Mouse (Mus musculus): Measurements from ENCODE around the gene Ppp2r1a. TPM values are rescaled to one million over a fixed set of nuclear protein-coding genes. Genes with fewer than 3 reads are reported as not detected.
A peak's percentile ranks its signal among the peaks of the same experiment; 100 is the strongest.

The Ppp2r1a gene
- polyA plus RNA-seq, 1 experiment from 2014 or later, result 517 TPM

DNA sequence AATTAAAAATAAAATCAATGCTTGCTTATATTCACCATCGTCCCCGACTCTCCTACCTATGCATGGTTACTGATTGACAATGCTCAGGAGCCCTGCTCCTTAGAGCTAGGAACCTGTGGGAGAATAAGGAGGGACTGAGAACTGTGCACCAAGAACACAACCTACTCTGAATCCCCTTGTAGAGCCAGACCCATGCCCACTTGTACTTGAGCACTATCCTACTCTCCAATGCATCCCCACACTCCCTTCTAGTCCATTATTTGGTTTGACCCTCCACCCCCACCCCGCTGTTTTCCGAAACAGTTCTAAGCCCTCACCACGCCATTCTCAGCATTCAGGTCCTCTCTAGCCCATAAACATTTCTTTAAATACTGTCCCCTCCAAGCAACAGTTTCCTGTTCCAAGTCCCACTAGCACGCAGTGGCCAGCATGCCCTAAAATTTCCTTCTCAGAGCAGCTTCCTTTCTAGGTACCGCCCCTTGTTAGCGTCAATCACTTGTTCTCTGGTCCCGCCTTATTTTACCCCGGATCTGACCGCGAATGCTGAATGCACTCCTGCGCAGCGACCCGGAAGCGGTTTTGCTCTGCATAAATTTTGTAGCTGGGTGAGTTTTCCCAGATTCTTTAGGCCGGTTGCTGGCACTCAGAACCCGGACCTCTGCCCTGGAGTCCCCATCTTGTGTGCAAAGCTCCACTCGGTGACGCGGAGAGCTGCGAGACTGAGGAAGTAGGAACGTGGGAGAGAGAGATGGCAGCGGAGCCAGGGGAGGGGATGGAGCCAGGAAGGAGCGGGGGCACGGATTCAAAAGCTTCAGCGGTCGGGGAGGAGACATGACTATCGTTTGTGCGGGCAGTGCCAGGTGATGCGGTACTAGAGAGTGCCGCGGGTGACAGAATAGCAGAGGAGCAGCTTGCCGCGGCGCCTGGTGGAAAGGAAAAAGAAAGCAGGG, 63.5 kb downstream of the Ppp2r1a start, which contains the start of gene Zfp160:
Zfp160 (plus strand) TSS at position 522 of the 950 bp plus-strand sequence.
- Histone ChIP-seq H3K4me3 (peak within 1 kb of the TSS; percentile 83), H3K27me3 (no peaks in the 10 kb centered on the region), H3K27ac (peak within 1 kb of the TSS; percentile 89), H3K9me3 (replicated peaks) (no peaks in the 10 kb centered on the region), H3K9ac (peak within 1 kb of the TSS; percentile 89), H3K36me3 (ENCODE audit: poor library complexity, severe bottlenecking) (peaks cover 18% of the 10 kb centered on the region), H3K4me2 (peak within 1 kb of the TSS; percentile 80), H3K4me1 (peaks cover 15% of the 10 kb centered on the region)
- WGBS, result 6% methylated on average over 36 of the region's 36 CpGs
- ATAC-seq, result peak; percentile 98

DNA sequence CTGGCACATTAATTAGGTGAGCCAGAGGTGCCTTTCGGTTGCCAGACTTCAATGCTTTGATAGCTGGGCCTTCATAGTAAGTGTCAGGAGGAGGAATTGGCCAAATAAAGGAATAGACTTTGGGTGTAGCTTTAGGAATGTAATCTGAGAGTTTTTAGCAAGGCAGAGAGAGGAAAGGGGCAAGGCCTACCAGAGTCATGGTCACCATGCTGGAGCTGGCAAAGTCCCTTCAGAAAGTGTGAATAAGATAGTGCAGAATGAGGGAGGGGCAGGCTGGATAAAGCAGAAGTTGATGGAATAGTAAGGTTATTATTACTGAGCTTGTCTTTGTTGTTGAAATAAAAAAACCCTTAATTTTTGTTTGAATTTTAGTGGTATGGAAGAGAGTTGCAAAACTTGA, 64.6 kb downstream of the Ppp2r1a start:
- WGBS, result 15% methylated on average over 1 of the region's 1 CpGs
- Histone ChIP-seq H3K36me3 (ENCODE audit: poor library complexity, severe bottlenecking) (peaks cover 25% of the 10 kb centered on the region), H3K9ac (peak overlapping the region; percentile 89), H3K4me1 (peaks cover 15% of the 10 kb centered on the region), H3K27me3 (no peaks in the 10 kb centered on the region), H3K4me2 (peak overlapping the region; percentile 80), H3K9me3 (replicated peaks) (no peaks in the 10 kb centered on the region), H3K27ac (peak overlapping the region; percentile 89; the same call in 1 of the 2 replicates), H3K4me3 (peak overlapping the region; percentile 83)
- ATAC-seq, result no peak

Other genes with a start within 250 kb of the Ppp2r1a start
- gene Vmn1r227, start 215.5 kb upstream of the Ppp2r1a start, polyA plus RNA-seq (2015; fragmentation: Nextera tagmentation; extraction: Ambion mirVana), result not detected in 2 replicates
- gene Vmn1r228, start 159.2 kb upstream of the Ppp2r1a start, polyA plus RNA-seq (2015; fragmentation: Nextera tagmentation; extraction: Ambion mirVana), result not detected in 2 replicates
- gene Vmn1r229, start 133.8 kb upstream of the Ppp2r1a start, polyA plus RNA-seq (2015; fragmentation: Nextera tagmentation; extraction: Ambion mirVana), result not detected in 2 replicates
- gene Vmn1r230, start 104.9 kb upstream of the Ppp2r1a start, polyA plus RNA-seq (2015; fragmentation: Nextera tagmentation; extraction: Ambion mirVana), result not detected in 2 replicates
- gene Vmn1r231, start 40.2 kb upstream of the Ppp2r1a start, polyA plus RNA-seq (2015; fragmentation: Nextera tagmentation; extraction: Ambion mirVana), result not detected in 2 replicates
- gene Vmn1r232, start 25.6 kb upstream of the Ppp2r1a start, polyA plus RNA-seq (2015; fragmentation: Nextera tagmentation; extraction: Ambion mirVana), result not detected in 2 replicates
- gene Vmn1r233, start 51.2 kb downstream of the Ppp2r1a start, polyA plus RNA-seq (2015; fragmentation: Nextera tagmentation; extraction: Ambion mirVana), result not detected in 2 replicates
- 19.0 and 21.6 TPM in 2 replicates for gene Zfp160, start 63.6 kb downstream of the Ppp2r1a start, polyA plus RNA-seq (2015; fragmentation: Nextera tagmentation; extraction: Ambion mirVana)

All from forebrain, embryonic 13.5 days (tissue).